Mouse (Mus musculus): ENCODE data around the gene Cdh13.

DNA sequence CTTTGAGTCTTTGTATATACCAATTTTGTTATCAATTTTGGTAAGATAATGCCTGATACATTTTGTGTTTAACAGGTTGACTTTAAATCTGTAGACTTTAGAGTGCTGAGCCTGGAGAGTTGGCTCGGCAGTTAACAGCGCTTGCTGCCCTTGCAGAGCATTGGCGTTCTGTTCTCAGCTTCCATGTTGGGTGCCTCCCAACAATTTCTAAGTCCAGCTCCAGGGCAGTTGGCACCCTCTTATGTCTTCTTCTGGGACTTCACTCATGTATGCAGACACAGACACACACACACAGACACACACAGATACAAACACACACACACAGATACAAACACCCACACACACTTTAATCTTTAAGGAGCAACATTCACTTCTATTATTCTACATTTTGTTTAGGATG is 672.6 kb downstream of the Cdh13 start:
- TF ChIP-seq MAX (IDR thresholded peaks at IDR 0.05; ENCODE audit: low read depth) = no peak
- TF ChIP-seq CEBPB (IDR thresholded peaks at IDR 0.05; ENCODE audit: insufficient read depth, poor library complexity, severe bottlenecking) = no peak
- no peak for TF ChIP-seq POLR2A (IDR thresholded peaks at IDR 0.05; ENCODE audit: insufficient read length, low read depth)
- no peak for TF ChIP-seq E2F4 (IDR thresholded peaks at IDR 0.05; ENCODE audit: insufficient read depth)
- no peak for TF ChIP-seq MYOD1 (IDR thresholded peaks at IDR 0.05; ENCODE audit: control insufficient read depth in 1 of 3, insufficient read length in 2 of 3, low read depth in 2 of 3)
- TF ChIP-seq MYOG (IDR thresholded peaks at IDR 0.05; ENCODE audit: control insufficient read depth in 1 of 3, insufficient read depth in 1 of 3, insufficient read length in 2 of 3, low read depth in 2 of 3) = no peak
- TF ChIP-seq USF1 (IDR thresholded peaks at IDR 0.05; ENCODE audit: low read depth) = no peak
- TF ChIP-seq POLR2AphosphoS2 (IDR thresholded peaks at IDR 0.05; ENCODE audit: insufficient read length, low read depth) = no peak
- TF ChIP-seq TCF12 (IDR thresholded peaks at IDR 0.05; ENCODE audit: insufficient read depth, poor library complexity, severe bottlenecking) = no peak
- no peak for TF ChIP-seq TCF3 (IDR thresholded peaks at IDR 0.05; ENCODE audit: insufficient read length, low read depth)
- no peak for TF ChIP-seq REST (IDR thresholded peaks at IDR 0.05; ENCODE audit: insufficient read depth, insufficient read length)

All from myocyte (in vitro differentiated cells).